27 mouse cellular contexts compared by ENCODE assay signal in genomic region chr2:14233983-14234382, GRCm38 (mm10). TPM values are rescaled to one million over a fixed set of nuclear protein-coding genes. Genes with fewer than 3 reads are reported as not detected.
"Had no signal": no experiment of that assay in that cellular context is flagged by ENCODE, and none has a peak within 500 bp of the region (broad histone marks: within the 10 kb centered on the region; RNA-seq: fewer than 3 reads in every experiment).

No protein-coding gene starts in this region.

- DNase-seq: kidney, adult 18-20 months; kidney, adult 9 months; kidney, postnatal 14 days; kidney, postnatal 4 days; left cerebral cortex, postnatal 4 days; lung, embryonic 14.5 days; lung, postnatal 10 days; lung, postnatal 36 days; retina, postnatal 1 day; right cerebral cortex, postnatal 25 days; spleen, adult 18-20 months; thymus, adult 18-20 months; thymus, postnatal 36 days had no signal

- H3K4me1 ChIP-seq: limb, embryonic 12.5 days; liver, embryonic 12.5 days; liver, embryonic 15.5 days; midbrain, embryonic 10.5 days; midbrain, embryonic 13.5 days; neural tube, embryonic 13.5 days; stomach, embryonic 15.5 days had no signal

- H3K4me3 ChIP-seq: limb, embryonic 12.5 days; limb, embryonic 15.5 days; liver, embryonic 12.5 days; liver, embryonic 15.5 days; megakaryocyte, embryonic 14.5 days; midbrain, embryonic 10.5 days; midbrain, embryonic 13.5 days; myocyte; neural tube, embryonic 13.5 days; stomach, embryonic 15.5 days had no signal

- H3K27ac ChIP-seq: limb, embryonic 12.5 days; limb, embryonic 15.5 days; liver, embryonic 12.5 days; liver, embryonic 15.5 days; midbrain, embryonic 10.5 days; midbrain, embryonic 13.5 days; neural tube, embryonic 13.5 days; stomach, embryonic 15.5 days had no signal

- H3K36me3 ChIP-seq: limb, embryonic 12.5 days; limb, embryonic 15.5 days; liver, embryonic 12.5 days; liver, embryonic 15.5 days; midbrain, embryonic 10.5 days; midbrain, embryonic 13.5 days; neural tube, embryonic 13.5 days; stomach, embryonic 15.5 days had no signal

RNA-seq across cellular contexts. Expression of gene Tmem236, which starts 59.7 kb away (rescaled TPM):
- total RNA-seq: layer of hippocampus, adult 18-20 months; left cerebral cortex, postnatal 14 days; monocyte, adult 5-6 weeks; neutrophil, adult 5-6 weeks had no signal
- polyA plus RNA-seq: limb, embryonic 12.5 days; liver, embryonic 12.5 days; lung, embryonic 14.5 days; midbrain, embryonic 13.5 days had no signal
